In genomic region chr17:84152206-84152975, GRCm38 (mm10) we compare ENCODE assay signal across 13 mouse cellular contexts. TPM values are rescaled to one million over a fixed set of nuclear protein-coding genes. Genes with fewer than 3 reads are reported as not detected.
DNase-seq lines count a peak whose midpoint lies in the region; ATAC-seq and TF ChIP-seq lines count a peak whose summit lies in the region.
"Had no signal": no experiment of that assay in that cellular context is flagged by ENCODE, and none has a peak within 500 bp of the region (broad histone marks: within the 10 kb centered on the region; RNA-seq: fewer than 3 reads in every experiment).

No protein-coding gene starts in this region.

- peaks cover 67% of the 10 kb centered on the region for H3K4me1 ChIP-seq in heart, embryonic 11.5 days (ENCODE audit: control insufficient read depth, insufficient read depth, low read length)
- peaks cover 61% of the 10 kb centered on the region for H3K4me1 ChIP-seq in embryonic facial prominence, embryonic 10.5 days

- H3K36me3 ChIP-seq in heart, embryonic 11.5 days (ENCODE audit: control insufficient read depth, insufficient read depth, low read length), result no peaks in the 10 kb centered on the region
- H3K36me3 ChIP-seq in embryonic facial prominence, embryonic 10.5 days (replicated peaks), result no peaks in the 10 kb centered on the region
- H3K36me3 ChIP-seq in myocyte (ENCODE audit: control insufficient read depth, insufficient read depth), result no peaks in the 10 kb centered on the region
- H3K36me3 ChIP-seq: embryonic facial prominence, embryonic 12.5 days; limb, embryonic 13.5 days had no signal

- no peak overlapping the region for H3ac ChIP-seq in myocyte (ENCODE audit: control insufficient read depth, insufficient read length)

- no peak for ATAC-seq in heart, embryonic 11.5 days (replicated peaks; ENCODE audit: insufficient number of reproducible peaks, low FRiP score, low TSS enrichment)
- ATAC-seq: CD4-positive, CD25-positive, alpha-beta regulatory T cell, adult 4 months had no signal

- no peaks in the 10 kb centered on the region for H3K9me3 ChIP-seq in heart, embryonic 11.5 days (replicated peaks; ENCODE audit: control insufficient read depth, low read length)
- H3K9me3 ChIP-seq in embryonic facial prominence, embryonic 10.5 days, result no peaks in the 10 kb centered on the region
- H3K9me3 ChIP-seq: embryonic facial prominence, embryonic 12.5 days; limb, embryonic 13.5 days had no signal

- no peak for DNase-seq in heart, adult 8-10 months (ENCODE audit: low spot score)
- DNase-seq in spleen, postnatal 4 days (ENCODE audit: low spot score in 2 of 2), result peak; percentile 17 to 70
- no peak for DNase-seq in spleen, adult 12 weeks (ENCODE audit: low spot score)
- no peak for DNase-seq in embryonic facial prominence, embryonic 10.5 days (ENCODE audit: low spot score)
- DNase-seq in cerebellum, adult 11 months, result no peak
- no peak for DNase-seq in natural killer cell, adult 2 months (ENCODE audit: low spot score in 2 of 2)
- DNase-seq: cerebellum, adult 18-20 months; gastrocnemius, adult 2 months had no signal

- 34% methylated on average over 6 of the region's 6 CpGs for WGBS in heart, embryonic 11.5 days (ENCODE audit: insufficient replicate concordance)
- 35% methylated on average over 6 of the region's 6 CpGs for WGBS in embryonic facial prominence, embryonic 10.5 days

- peak overlapping the region; percentile 2; the same call in 1 of the 2 replicates for H3K9ac ChIP-seq in heart, embryonic 11.5 days (ENCODE audit: low read depth, low read length)
- H3K9ac ChIP-seq: embryonic facial prominence, embryonic 12.5 days; limb, embryonic 13.5 days had no signal

- H3K4me3 ChIP-seq in heart, embryonic 11.5 days (ENCODE audit: low read depth, low read length), result no peak overlapping the region
- no peak overlapping the region for H3K4me3 ChIP-seq in embryonic facial prominence, embryonic 10.5 days
- H3K4me3 ChIP-seq in myocyte, result no peak overlapping the region
- H3K4me3 ChIP-seq: embryonic facial prominence, embryonic 12.5 days; gastrocnemius, adult 2 months; limb, embryonic 13.5 days had no signal

- H3K27me3 ChIP-seq in heart, embryonic 11.5 days (ENCODE audit: control insufficient read depth, insufficient read depth, low read length), result peaks cover 2% of the 10 kb centered on the region
- peaks cover 55% of the 10 kb centered on the region for H3K27me3 ChIP-seq in embryonic facial prominence, embryonic 10.5 days (replicated peaks; ENCODE audit: low read depth, poor library complexity, severe bottlenecking)
- H3K27me3 ChIP-seq in myocyte (ENCODE audit: control insufficient read depth, insufficient read depth, insufficient read length), result no peaks in the 10 kb centered on the region

- no peak overlapping the region for H3K4me2 ChIP-seq in heart, embryonic 11.5 days
- peak overlapping the region; percentile 3 for H3K4me2 ChIP-seq in myocyte (ENCODE audit: low read depth)
- H3K4me2 ChIP-seq: embryonic facial prominence, embryonic 12.5 days; limb, embryonic 13.5 days had no signal

- no peak for TF ChIP-seq POLR2A in myocyte (IDR thresholded peaks at IDR 0.05; ENCODE audit: insufficient read length, low read depth)

- H3K27ac ChIP-seq in heart, embryonic 11.5 days (ENCODE audit: low read depth, low read length), result peak overlapping the region; percentile 86
- H3K27ac ChIP-seq in embryonic facial prominence, embryonic 10.5 days (replicated peaks), result peak overlapping the region; percentile 37
- H3K27ac ChIP-seq: embryonic facial prominence, embryonic 12.5 days; gastrocnemius, adult 2 months; limb, embryonic 13.5 days had no signal

- H3K79me2 ChIP-seq in myocyte (ENCODE audit: control insufficient read depth, insufficient read depth), result no peaks in the 10 kb centered on the region

TF ChIP-seq in myocyte, 11 proteins besides CTCF, POLR2A, EP300 and RAD21:
- TF ChIP-seq TCF12 (IDR thresholded peaks at IDR 0.05; ENCODE audit: insufficient read depth, poor library complexity, severe bottlenecking) (no peak), USF1 (IDR thresholded peaks at IDR 0.05; ENCODE audit: low read depth) (no peak), MYOG (IDR thresholded peaks at IDR 0.05; ENCODE audit: control insufficient read depth in 1 of 3, insufficient read depth in 1 of 3, insufficient read length in 2 of 3, low read depth in 2 of 3) (no peak), POLR2AphosphoS2 (IDR thresholded peaks at IDR 0.05; ENCODE audit: insufficient read length, low read depth) (no peak), MYOD1 (IDR thresholded peaks at IDR 0.05; ENCODE audit: control insufficient read depth in 1 of 3, insufficient read length in 2 of 3, low read depth in 2 of 3) (no peak), SRF (IDR thresholded peaks at IDR 0.05; ENCODE audit: control insufficient read depth, insufficient read length, low read depth) (no peak), E2F4 (IDR thresholded peaks at IDR 0.05; ENCODE audit: insufficient read depth) (no peak), CEBPB (IDR thresholded peaks at IDR 0.05; ENCODE audit: insufficient read depth, poor library complexity, severe bottlenecking) (no peak), REST (IDR thresholded peaks at IDR 0.05; ENCODE audit: insufficient read depth, insufficient read length) (no peak), TCF3 (IDR thresholded peaks at IDR 0.05; ENCODE audit: insufficient read length, low read depth) (no peak), MAX (IDR thresholded peaks at IDR 0.05; ENCODE audit: low read depth) (no peak)

RNA-seq across cellular contexts. Expression of gene Zfp36l2, which starts 35.4 kb away (rescaled TPM):
- 8.0 and 9.6 TPM in 2 replicates for polyA plus RNA-seq in heart, embryonic 11.5 days (2014; fragmentation: Nextera tagmentation; extraction: Ambion mirVana)
- total RNA-seq in heart, adult 8-10 months (2022), result 10 to 100 TPM; 23.5 to 25.4 (median 24.4) TPM
- 10.8 and 12.0 TPM in 2 replicates for polyA plus RNA-seq in embryonic facial prominence, embryonic 10.5 days (2016; fragmentation: Nextera tagmentation; extraction: Ambion mirVana)
- 45.9 TPM for polyA plus RNA-seq in myocyte (2012; fragmentation: generic; extraction: Trizol)

Comparison
In these comparisons a context has a peak if more than half of its experiments do, and no peak if none do; other contexts are left out.
1. DNase-seq: peak in spleen, postnatal 4 days (2 of 2); none in heart, adult 8-10 months (single experiment), spleen, adult 12 weeks (single experiment), embryonic facial prominence, embryonic 10.5 days (single experiment), cerebellum, adult 11 months (single experiment) and natural killer cell, adult 2 months (0 of 2).